Mouse (Mus musculus) heart, postnatal 10 days (tissue): ENCODE data around the gene Afmid. TPM values are rescaled to one million over a fixed set of nuclear protein-coding genes. Genes with fewer than 3 reads are reported as not detected.
"Not testable (repeated sequence)": the region's sequence is repeated elsewhere in the genome, so short reads cannot be mapped to it uniquely, and the experiment has no call there.

Source experiments
- DNase-seq, 2 experiments: peaks; one replicate each; pipeline ENCODE4 v3.0.0; 2021
- intact Hi-C: fragments of 180-260 bp; cut with DNase I; formaldehyde crosslinking; loops from one replicate; pipeline ENCODE4 v1.15.1; 2025
- total RNA-seq, 2 experiments: library from RNA; stranded (reverse); gene quantifications; 2 replicates each; pipeline ENCODE4 v1.2.3; 2021

The Afmid gene
- total RNA-seq, 2 experiments from 2014 or later: 7.4 to 10.0 TPM

- intact Hi-C loops: loop anchor here (10.0 kb wide), 1 partner anchor 348 kb away; no protein-coding TSS in a partner anchor
- peak; percentile 66 to 74 for DNase-seq
Observed at GRCm38 (mm10) chr11:117822728-117823241, 2.9 kb upstream of the Afmid start.

- intact Hi-C loops: loop anchor here (10.0 kb wide), 1 partner anchor 349 kb away; no protein-coding TSS in a partner anchor
- DNase-seq: no peak
Observed at GRCm38 (mm10) chr11:117823411-117823810, 2.3 kb upstream of the Afmid start.

GRCm38 (mm10) chr11:117824060-117824969 lies 1.4 kb upstream of the Afmid start:
- intact Hi-C loops: loop anchor here (1.0 to 10.0 kb wide), 2 partner anchors 115 to 350 kb away; no protein-coding TSS in a partner anchor

GRCm38 (mm10) chr11:117826164-117826563 lies 440 bp downstream of the Afmid start:
- DNase-seq: peak in 1 of 2 experiments; percentile 47
- intact Hi-C loops: loop anchor here (2.0 to 10.0 kb wide), 2 partner anchors 23 to 351 kb away; partner anchors contain the start of gene Birc5

More at GRCm38 (mm10) chr11:117824060-117824969, 1.4 kb upstream of the Afmid start:
- peak; percentile 88 to 91 for DNase-seq

GRCm38 (mm10) chr11:117826916-117827315 lies 1.2 kb downstream of the Afmid start:
- no peak for DNase-seq
- intact Hi-C loops: loop anchor here (2.0 to 10.0 kb wide), 2 partner anchors 22 to 352 kb away; partner anchors contain the start of gene Birc5

- intact Hi-C loops: loop anchor here (2.0 to 10.0 kb wide), 2 partner anchors 21 to 353 kb away; partner anchors contain the start of gene Birc5
- DNase-seq: peak in 1 of 2 experiments; percentile 25
Observed at GRCm38 (mm10) chr11:117827386-117827785, 1.7 kb downstream of the Afmid start.

GRCm38 (mm10) chr11:117828149-117828887 lies 2.6 kb downstream of the Afmid start:
- peak; percentile 53 to 62 for DNase-seq
- intact Hi-C loops: loop anchor here (2.0 to 10.0 kb wide), 2 partner anchors 354 to 448 kb away; no protein-coding TSS in a partner anchor

GRCm38 (mm10) chr11:117828888-117829604 lies 3.3 kb downstream of the Afmid start:
- intact Hi-C loops: loop anchor here (2.0 to 10.0 kb wide), 2 partner anchors 354 to 448 kb away; no protein-coding TSS in a partner anchor
- peak; percentile 79 to 80 for DNase-seq

- peak; percentile 59 to 67 for DNase-seq
- intact Hi-C loops: loop anchor here (2.0 to 10.0 kb wide), 3 partner anchors 335 to 449 kb away; no protein-coding TSS in a partner anchor
Observed at GRCm38 (mm10) chr11:117829671-117830215, 4.0 kb downstream of the Afmid start.

GRCm38 (mm10) chr11:117830401-117830800 lies 4.7 kb downstream of the Afmid start:
- no peak for DNase-seq
- intact Hi-C loops: loop anchor here (10.0 kb wide), 1 partner anchor 336 kb away; no protein-coding TSS in a partner anchor

GRCm38 (mm10) chr11:117832086-117832969 lies 6.6 kb downstream of the Afmid start:
- intact Hi-C loops: loop anchor here (10.0 kb wide), 1 partner anchor 338 kb away; no protein-coding TSS in a partner anchor

GRCm38 (mm10) chr11:117833509-117833908 lies 7.8 kb downstream of the Afmid start:
- DNase-seq: not testable (repeated sequence)
- intact Hi-C loops: loop anchor here (10.0 kb wide), 1 partner anchor 339 kb away; no protein-coding TSS in a partner anchor

More at GRCm38 (mm10) chr11:117832086-117832969, 6.6 kb downstream of the Afmid start:
- DNase-seq: peak; percentile 72 to 81

- DNase-seq: no peak
- intact Hi-C loops: loop anchor here (10.0 kb wide), 1 partner anchor 339 kb away; no protein-coding TSS in a partner anchor
Observed at GRCm38 (mm10) chr11:117834086-117834485, 8.4 kb downstream of the Afmid start.

GRCm38 (mm10) chr11:117836306-117836705 lies 10.6 kb downstream of the Afmid start:
- DNase-seq: no peak
- intact Hi-C loops: loop anchor here (10.0 kb wide), 1 partner anchor 342 kb away; no protein-coding TSS in a partner anchor

- intact Hi-C loops: loop anchor here (10.0 kb wide), 1 partner anchor 344 kb away; no protein-coding TSS in a partner anchor
- DNase-seq: peak; percentile 65 to 71
Observed at GRCm38 (mm10) chr11:117838572-117838971, 12.8 kb downstream of the Afmid start.

- intact Hi-C loops: loop anchor here (10.0 kb wide), 1 partner anchor 344 kb away; no protein-coding TSS in a partner anchor
- DNase-seq: no peak
Observed at GRCm38 (mm10) chr11:117839021-117839420, 13.3 kb downstream of the Afmid start.

GRCm38 (mm10) chr11:117840910-117841309 lies 15.2 kb downstream of the Afmid start:
- no peak for DNase-seq
- intact Hi-C loops: no loop called here

GRCm38 (mm10) chr11:117843434-117843833 lies 17.7 kb downstream of the Afmid start:
- intact Hi-C loops: no loop called here
- DNase-seq: no peak
